Mouse (Mus musculus) spleen, postnatal 14 days (tissue): Measurements from ENCODE around the gene Ugt1a5.
A peak's percentile ranks its signal among the peaks of the same experiment; 100 is the strongest.
"Not testable (repeated sequence)": the region's sequence is repeated elsewhere in the genome, so short reads cannot be mapped to it uniquely, and the experiment has no call there.

Experiments used
- DNase-seq, 2 experiments: peaks; one replicate each; pipeline ENCODE4 v3.0.0; 2021 to 2022; ENCODE audit warnings: low spot score in 2 of 2

Ugt1a5 gene

DNA sequence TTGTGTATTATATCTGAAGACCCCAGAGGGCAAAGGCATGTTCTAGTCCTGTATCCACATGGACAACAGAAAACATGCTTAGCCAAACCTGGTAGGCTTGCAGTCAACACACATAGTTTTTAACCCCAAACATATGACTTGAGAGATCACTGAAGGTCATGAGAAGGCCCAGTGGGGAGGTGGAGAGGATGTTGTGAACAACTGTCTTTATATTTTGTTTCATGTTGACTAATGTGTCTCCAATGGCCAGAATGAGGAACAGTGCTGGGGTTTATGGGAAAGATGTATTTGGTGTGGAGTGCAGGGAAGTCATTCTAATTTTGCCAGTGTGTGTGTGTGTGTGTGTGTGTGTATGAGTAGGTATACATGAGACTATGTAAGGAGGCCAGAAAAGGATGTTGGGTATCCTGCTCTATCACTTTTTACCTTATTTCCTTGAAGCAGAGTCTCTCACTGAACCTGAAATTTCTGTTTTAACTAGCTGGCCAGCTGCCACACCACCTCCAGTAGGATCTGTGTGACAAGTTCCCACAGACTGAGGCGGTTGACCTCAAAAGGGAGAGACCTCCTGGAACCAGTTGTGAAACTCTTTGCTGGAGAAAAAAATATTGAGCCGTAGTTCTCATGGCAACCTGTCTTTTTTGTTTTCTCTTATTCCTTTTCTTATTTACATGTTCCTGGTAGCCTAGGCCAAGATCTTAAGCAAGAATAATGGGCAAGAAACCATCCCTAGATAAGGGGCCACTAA is 58.4 kb downstream of the Ugt1a5 start:
- no peak for DNase-seq

DNA sequence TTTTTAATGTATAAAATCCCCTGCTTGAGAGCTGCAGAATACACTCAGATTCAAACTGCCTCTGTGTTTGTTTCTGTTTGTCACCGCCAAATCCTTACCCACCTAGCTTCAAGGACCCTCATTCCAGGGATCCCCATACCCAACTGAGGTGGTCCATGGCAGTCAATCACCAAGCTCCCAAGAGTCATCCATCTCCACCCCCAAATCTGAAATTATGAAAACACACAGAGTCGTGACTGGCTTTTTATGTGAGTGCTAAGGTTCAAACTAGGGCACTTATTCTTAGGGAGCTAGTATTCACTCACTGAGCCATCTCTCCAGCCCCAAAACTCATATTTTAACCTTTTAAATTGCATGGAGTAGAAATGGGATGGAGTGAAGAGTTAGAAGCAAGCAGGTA is 59.5 kb downstream of the Ugt1a5 start:
- DNase-seq, result not testable (repeated sequence)

DNA sequence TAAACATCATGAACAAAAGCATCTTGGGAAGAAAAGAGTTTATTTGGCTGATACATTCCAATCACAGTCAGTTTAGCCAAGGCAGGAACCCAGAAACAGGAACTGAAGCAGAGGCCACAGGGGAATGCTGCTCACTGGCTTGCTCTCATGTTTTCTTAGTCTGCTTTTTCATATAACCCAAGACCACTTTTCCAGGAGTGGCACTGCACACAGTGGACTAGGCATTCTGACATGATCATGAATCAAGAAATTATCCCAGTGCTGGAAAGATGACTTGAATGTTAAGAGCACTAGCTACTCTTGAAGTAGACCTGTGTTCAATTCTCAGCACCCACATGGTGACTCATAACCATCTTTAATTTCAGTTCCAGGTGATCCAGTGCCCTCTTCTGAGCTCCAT is 59.9 kb downstream of the Ugt1a5 start:
- DNase-seq, result no peak

DNA sequence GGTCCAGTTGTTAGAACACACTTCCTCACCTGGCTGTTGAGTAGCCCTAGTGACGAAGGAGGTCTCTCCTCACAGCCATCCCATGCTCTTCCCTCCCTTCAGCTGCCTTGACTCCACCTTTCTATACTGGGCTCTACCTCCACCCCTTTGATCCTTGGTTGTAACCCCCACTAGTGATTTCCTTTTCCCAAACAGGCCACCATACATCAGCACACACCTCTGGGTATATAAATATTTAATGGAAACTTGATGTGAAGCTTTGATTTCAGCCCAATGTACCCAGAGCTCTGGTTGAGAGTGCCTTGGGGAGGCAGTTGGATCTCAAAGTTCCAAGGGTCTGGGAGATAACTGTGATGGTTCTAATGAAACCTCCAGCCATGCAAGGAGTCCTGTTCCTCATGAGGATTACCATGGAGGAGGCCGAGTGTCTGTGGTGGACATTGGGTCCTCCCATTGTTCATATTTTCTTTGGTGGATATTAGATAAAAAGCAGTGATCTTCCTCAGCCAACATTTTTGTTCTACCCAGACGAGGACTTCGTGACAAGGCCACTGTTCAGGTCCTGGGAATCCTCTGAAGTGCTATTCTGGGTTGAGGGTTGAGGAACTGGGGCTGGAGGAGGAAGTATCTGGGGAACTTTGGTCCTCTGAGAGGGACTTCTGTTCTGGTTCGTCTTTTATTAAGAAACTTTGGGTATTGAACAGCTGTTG is 61.0 kb downstream of the Ugt1a5 start, which contains the start of gene Mroh2a:
Mroh2a (plus strand) TSS at position 317 of the 710 bp plus-strand sequence.
- peak in 1 of 2 experiments; percentile 5 for DNase-seq

DNA sequence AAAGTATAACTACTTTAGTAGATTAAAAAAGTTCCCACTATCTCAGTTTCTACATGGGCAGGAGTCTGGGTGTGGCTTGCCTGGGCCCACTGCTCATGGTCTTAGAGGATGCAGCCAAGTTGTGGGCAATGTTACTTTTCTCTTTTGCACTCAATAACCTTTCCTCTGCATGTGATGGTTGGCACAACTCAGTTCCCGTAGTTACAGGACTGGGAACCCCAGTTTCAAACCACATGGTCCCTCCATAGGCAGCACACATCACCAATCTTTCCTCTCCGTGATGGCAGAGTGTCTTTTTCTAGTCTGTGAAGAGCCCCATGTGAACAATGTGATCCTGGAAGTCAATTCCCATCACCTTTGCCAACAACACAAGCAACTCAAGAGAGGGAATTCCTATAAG is 61.7 kb downstream of the Ugt1a5 start:
- no peak for DNase-seq

DNA sequence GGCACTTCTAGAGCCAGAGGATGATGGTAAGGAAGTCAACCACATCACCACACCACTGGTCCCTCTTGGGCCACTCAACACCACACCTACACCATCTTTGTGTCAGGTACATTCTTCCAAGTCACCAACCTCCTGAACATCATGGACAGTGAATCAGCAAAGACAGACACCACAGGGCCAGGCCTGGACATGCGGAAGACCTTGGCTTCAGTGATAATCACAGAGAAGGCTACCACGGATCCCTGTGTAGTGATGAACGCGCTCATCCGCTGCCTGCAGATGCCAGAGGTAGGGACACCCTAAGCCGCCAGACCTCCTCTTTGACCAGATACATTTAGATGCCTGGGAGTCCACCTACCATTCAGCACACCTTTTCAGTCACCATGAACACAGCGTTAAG is 62.3 kb downstream of the Ugt1a5 start:
- DNase-seq, result no peak

DNA sequence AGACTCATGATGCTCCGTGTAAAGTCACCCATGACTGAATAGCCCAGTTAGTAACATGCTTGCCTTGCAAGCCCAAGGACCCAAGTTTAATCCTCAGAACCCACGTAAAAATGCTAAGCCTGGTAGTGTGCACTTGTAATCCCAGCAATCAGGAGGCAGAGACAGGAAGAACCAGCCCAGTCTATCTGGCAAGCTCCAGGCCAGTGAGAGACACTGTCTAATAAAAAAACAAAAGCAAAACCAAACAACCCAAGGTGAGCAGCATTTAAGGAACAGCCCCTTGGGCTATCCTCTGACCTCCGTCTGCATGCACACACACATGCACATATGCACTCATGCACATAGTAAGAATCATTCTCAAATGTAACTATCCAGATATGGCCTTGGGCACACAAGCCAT is 63.8 kb downstream of the Ugt1a5 start:
- DNase-seq, result no peak

DNA sequence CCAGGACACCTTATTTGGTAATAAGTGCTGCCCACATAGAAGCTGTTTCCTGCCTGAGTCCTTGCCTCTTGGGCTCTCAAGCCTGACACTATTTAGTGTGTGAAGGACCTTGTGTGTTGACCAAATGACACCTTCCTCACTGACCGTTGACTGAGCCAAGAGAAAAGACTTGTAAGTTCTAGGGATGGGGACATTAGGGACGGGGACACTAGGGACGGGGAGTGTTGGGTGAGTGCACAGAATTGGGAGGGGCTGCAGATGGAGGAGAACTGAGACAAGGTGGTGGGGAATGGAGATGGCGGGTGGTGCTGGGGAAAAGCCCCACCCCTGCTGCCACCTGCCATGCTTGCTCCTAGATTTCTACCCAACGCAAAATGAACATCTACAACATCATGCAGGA is 64.2 kb downstream of the Ugt1a5 start:
- DNase-seq, result no peak

DNA sequence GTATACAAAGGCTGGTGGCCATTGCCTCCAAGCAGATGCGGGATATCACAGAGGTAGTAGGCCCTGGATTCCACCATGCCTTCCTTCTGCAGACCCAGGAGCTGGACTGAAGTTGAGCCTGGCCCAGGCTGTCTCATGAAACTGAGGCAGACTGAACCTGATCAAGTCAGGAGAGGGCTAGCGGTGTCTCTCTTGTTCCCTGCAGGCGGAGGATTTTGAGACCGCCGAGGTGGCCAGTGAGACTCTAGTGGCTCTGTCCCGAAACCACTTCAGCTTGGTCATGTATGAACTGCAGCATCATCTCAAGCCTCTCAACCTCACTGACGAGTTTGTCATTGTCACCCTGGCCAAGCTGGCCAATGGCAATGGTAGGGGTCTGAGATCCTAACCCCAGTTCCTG is 64.6 kb downstream of the Ugt1a5 start:
- no peak for DNase-seq

DNA sequence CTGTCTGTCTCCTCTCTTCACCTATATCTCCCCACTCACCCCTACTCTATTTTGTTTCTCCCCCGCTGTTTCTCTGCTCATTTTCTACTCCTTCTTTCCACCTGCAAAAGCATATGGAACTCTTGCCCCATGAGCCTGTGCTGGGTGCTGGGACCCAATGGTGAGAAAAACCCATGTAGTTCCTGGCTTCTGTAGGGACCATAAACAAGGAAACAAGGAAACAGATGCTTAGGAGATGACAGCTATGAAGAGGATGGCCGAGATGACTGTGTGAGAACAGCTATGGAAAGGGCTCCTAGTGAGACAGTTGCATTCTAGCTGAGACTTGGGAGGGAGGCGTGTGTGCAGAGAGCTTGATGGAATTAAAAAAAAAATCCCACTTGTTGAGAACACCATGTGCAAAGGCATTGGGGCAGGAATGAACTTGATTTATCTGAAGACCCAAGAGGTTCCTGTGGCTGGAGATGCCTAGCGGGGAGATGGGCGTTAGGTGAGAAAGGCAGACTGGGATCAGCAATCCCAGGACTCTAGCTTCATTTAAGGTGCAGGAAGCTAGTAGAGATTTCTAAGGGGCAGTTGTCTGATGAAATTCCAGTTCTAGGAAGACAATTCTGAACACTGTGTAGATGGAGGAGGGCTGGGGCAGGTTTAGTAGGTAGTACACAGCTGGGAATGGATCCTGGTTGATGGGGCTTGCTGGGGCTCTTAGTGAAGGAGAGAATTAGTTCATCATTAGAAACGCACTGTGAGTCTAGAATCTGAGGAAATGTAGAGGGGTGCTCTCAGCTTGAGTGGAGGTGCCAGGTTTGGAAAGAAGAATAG is 65.4 kb downstream of the Ugt1a5 start:
- DNase-seq, result no peak

DNA sequence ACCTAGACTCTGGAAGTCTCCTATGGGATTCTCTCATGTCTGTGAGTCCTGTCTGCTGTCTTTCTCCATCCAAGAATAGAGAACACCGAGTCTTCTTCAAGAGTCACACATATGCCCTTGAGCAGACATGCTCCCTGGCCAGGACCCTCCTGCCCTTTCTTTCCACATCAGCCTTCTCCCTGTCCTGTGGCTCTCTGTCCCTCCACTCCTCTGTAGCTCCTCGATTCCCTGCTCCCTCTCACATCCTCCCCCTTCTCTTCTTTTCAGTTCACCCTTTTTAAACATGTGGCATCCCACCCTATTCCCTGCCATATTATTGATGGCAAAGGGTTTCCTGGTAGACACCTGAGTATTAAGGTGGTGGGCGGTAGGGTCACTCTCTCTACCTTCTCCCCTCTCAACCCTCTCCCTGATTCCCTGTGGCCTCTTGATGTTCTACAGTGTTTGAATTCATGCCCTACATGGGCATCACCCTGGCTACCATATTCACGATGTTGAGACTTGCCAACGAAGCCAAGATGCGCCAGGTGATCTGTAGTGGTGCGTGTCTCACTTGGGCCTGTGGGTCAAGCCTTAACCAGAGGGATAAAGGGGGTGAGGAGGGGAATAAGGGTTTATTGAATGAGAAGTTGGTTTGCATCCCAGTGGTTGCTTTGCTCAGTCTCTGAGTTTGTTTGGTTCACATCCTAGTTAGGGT is 66.1 kb downstream of the Ugt1a5 start:
- no peak for DNase-seq

DNA sequence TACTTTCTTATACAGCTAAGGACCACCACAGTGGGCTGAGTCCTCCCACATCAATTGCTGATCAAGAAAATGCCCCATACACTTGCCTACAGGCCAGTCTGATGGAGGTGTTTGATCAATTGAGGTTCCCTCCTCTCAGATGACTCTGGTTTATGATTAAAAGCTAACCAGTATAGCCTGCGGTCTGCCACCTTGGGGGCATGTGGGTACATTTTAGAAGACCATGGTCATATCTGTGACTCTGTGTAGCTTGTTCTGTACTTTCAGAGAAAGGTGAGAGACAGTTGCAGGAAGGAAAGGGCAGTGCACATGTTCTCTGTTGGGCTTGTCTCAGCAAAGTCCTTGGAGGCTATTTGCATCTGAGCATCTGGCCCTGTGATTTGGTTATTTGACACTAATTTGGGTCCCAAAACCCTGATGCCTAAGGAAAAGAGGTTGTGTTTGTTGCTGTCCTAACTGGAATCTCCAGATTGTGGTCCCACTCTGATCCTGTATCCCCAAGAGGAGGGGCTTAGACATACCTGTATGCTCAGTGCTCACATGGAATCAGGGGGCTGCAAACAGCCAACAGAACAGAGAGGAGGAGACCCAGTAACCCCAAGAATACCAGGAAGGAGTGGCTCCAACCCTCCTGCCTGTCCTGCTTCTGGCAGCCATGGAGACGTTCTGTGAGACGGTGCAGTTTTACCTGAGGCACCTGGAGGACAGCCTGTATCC is 67.0 kb downstream of the Ugt1a5 start:
- no peak for DNase-seq

DNA sequence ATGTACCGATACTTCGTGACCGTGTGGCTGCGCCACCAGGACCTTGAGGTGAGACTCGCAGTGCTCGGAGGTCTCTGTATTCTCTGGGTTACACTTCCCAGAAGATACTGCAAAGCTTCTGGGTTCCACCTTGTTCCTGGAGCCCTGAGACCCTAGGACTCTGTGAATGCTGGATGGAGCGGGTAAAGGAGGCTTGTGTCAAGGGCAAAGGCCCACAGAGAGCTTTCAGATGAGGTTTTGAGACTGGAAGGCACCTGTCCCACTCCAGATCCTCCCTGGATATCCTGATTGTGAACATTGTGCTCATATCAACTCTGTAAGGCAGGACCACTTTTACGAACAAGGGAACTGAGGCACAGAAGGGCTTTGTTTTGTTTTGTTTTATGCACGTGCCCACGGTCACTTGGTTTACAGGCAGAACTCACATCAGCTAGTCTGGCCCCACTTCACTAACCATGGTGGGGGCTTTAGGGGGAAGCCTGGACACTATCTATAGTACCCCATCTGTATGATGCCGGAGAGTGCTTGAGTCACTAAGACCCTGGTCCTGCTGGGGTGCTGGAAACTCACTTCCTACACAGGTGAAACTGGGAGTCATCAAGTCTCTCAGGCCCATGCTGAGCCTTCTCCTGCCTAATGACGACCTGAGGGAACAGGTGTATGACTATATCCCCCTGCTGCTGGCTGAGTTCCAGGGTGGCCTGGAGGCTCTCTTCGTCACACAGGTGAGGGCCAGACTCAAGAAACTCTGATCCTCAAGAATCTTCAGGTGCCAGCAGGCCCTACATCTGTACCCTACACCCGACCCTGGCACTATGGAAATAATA is 67.8 kb downstream of the Ugt1a5 start:
- DNase-seq, result no peak

DNA sequence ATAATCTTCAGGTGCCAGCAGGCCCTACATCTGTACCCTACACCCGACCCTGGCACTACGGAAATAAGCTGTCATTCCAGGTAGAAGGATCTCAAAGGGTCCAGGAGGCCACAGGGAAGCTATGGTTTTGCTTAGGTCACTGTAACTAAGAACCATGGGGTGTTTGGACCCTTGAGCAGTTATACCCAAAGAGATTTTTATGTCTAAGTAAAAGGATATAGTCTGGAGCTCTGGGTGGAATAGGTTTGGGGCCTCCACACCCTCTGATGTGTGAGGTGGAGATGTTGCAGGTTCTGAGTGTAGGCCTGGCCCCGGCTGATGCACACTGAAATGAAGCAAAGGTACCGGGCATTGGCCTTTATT is 68.4 kb downstream of the Ugt1a5 start:
- no peak for DNase-seq

DNA sequence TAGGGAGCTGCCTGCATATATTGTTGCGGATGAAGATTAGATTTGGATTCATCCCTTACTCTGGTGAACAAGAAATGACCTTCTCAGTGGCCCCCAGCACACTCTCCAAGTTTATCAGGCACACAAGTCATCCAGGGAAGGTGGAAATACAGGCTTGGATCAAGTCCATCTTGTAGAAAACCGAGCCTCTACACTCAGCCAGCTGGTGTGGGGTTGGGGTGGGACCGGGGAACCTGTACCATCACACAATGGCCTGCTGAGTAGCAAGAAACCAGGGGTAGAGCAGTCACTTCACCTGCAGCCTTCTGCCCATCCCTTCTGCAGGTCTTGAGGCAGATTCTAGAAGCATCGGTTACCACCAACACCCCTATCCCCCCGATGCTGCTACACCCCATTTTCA is 68.8 kb downstream of the Ugt1a5 start:
- DNase-seq, result peak in 1 of 2 experiments; percentile 17

DNA sequence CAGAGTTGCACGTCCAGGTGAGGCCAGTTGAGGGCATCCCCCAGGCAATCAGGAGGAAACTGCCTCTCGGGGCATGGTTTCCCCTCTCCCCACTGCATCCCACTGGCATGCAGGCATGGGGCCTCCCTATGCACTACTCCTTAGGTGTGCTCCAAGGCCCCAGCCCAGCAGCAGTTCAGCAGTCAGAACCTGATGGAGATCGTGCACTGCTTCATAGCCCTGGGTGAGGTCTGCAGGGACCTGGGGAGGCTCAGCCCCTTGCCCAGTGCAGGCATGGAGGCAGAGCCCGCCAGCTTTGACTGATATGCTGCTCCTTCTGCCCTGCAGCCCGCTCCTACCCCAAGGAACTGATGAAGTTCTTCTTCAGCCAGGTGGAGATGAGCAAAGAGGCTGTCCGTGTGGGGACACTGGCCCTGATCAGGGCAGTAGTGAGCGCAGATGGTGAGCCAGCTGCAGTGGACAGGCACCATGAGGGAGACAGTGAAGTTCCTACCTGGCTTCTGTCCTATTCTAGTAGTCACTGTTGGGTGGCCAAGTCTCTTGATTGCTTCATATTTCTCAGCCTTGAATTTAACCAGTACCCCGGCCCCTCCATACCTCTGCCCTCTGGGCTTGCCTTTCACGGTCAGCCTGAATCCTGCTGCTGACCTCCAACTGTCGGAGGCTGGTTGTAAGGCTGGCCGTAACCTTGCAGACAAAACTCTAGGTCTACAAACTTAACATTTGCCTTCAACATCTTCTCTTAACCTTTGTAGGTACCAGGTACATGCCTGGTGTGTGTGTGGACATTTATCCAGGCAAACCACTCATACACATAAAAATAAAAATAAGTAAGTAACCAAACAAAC is 69.5 kb downstream of the Ugt1a5 start:
- peak in 1 of 2 experiments; percentile 27 for DNase-seq

DNA sequence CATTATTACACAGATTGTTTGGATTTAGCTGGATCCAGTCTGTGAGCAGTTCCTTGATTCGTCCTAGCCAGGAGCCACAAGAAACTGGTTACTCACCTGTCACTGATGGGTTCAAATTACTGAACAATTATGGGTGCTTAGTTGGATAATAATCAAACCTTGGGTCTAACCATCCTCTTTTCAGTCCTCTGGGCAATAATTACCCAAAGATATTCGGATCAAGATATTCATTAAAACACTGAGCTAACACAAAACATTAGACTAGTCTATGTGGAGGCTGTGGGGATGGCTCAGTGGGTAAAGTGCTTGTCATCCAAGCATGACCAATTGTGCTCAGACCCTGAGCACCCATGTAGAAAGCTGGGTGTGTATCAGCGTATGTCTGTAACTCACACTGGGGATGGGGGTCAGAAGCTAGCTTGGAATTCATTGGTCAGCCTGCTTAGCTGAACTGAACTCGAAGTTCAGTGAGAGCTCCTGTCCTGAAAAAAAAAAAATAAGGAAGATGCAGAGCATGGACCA is 70.1 kb downstream of the Ugt1a5 start:
- peak in 1 of 2 experiments; percentile 8 for DNase-seq

DNA sequence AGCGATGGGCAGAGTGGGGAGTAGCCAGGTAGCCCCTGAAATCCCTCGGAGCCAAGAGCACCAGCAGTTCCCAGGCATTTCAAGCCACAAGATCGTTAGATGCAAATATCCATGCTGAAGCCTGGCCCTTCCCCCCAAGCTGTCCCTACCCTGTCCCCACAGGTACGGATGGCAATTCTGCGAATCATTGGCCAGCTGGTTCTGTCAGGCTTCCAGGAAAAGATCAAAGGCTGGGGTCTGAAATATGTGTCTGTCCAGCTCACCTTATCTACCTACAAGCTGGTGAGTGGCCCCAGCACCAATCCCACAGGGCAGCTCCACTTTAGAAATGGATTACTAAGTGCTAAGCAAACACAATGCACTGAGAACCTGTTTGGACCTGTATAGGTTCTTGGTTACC is 71.5 kb downstream of the Ugt1a5 start:
- peak in 1 of 2 experiments; percentile 25 for DNase-seq

DNA sequence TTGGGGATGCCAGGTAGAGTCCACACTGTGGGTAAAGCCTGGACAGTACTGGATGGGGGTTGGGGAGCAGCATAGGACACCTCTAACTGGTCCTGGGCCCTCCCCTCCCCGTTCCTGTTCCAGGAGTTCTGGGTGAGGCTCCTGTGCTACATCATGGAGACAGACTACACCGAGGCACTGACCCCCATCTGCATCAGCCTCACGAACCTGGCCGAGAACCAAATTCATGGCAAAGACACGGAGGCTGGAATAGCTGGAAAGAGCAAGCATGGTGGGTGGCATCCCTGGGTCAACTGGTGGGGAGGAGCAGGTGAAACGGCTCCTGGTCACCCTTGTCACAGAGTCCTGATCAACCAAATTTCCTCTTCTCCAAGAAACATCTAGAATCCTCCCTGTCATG is 73.0 kb downstream of the Ugt1a5 start:
- DNase-seq, result peak in 1 of 2 experiments; percentile 34
